Mouse (Mus musculus) cortical plate, adult 2 months (tissue): ENCODE data around the gene Hspa4l. TPM values are rescaled to one million over a fixed set of nuclear protein-coding genes. Genes with fewer than 3 reads are reported as not detected.

ENCODE experiments used
- H3K27ac ChIP-seq: fragments of 200-500 bp; 2 replicates; pipeline ENCODE4 v1.5.1; 2012; ENCODE audit warnings: low read length, control low read depth, inconsistent platforms; ENCODE audit not compliant: insufficient read depth
- H3K4me1 ChIP-seq: fragments of 200-500 bp; 2 replicates; pipeline ENCODE4 v1.6.1; 2011; ENCODE audit warnings: low read length; ENCODE audit not compliant: control insufficient read depth, insufficient read depth
- H3K4me3 ChIP-seq: fragments of 200-500 bp; 2 replicates; pipeline ENCODE4 v1.5.1; 2011; ENCODE audit warnings: mild to moderate bottlenecking, low read length, control low read depth; ENCODE audit not compliant: insufficient read depth
- CTCF ChIP-seq: fragments of 200-500 bp; IDR thresholded peaks from 2 replicates; pipeline ENCODE4 v1.5.1; 2011; ENCODE audit warnings: mild to moderate bottlenecking, control low read depth, low read length; ENCODE audit not compliant: insufficient read depth; ENCODE audit errors: extremely low read depth
- POLR2A ChIP-seq: fragments of 200-500 bp; IDR thresholded peaks from 2 replicates; pipeline ENCODE4 v1.6.1; 2011; ENCODE audit warnings: mild to moderate bottlenecking, low read length, control low read depth; ENCODE audit not compliant: insufficient read depth; ENCODE audit errors: extremely low read depth
- polyA plus RNA-seq: library from polyadenylated mRNA; depleted of rRNA; stranded (reverse); fragments of >200 nt; gene quantifications from 2 replicates; pipeline ENCODE4 v1.2.3, GENCODE M21; 2012; rRNA removed

The Hspa4l gene
- polyA plus RNA-seq = 41.4 and 44.4 TPM in 2 replicates

DNA sequence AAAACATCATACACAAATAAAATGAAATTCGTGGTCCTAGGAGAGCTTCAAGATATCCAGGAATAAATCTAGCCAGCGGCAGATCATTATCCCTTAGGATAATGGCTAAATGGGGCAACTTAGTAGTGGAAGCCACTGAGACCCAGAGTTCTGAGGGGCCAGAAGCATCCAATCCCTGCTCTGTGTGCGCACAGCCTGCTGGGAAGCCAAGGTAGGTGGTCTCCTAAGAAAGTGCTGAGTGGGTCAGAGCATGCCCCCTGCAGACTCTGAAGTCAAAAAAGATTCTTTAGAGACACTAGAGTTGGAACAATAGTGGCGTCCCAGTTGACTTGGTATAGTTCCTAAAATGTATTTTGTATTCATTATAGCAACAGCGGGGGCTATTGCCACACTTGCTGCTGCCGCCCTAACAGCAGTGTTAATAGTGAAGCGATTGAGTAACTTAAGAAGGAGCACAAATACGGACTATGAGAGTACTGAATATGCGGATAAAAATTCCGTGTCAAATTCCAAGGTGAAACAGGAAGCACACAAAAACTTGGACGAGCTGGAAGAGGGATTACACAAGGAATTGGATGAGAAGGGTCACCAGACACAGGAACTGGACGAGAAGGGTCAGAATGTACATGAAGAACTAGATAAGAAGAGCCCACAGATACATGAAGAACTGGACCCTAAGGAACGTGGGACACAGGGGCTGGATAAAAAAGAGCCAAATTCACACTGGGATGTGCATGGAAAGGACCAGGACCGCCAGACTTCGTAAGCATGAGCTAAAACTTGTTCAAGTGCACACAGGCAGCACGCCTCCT, at the start of gene Hspa4l:
TSS of gene Hspa4l (plus strand) at position 472 of the 812 bp plus-strand sequence.
- no peak for TF ChIP-seq CTCF
- no peak for TF ChIP-seq POLR2A
- Histone ChIP-seq H3K27ac (peak within 1 kb of the TSS; percentile 86), H3K4me1 (peaks cover 2% of the 10 kb centered on the region; the same call in 1 of the 2 replicates), H3K4me3 (peak within 1 kb of the TSS; percentile 93)

GRCm38 (mm10) chr3:40695162-40695561, 49.1 kb upstream of the Hspa4l start:
- TF ChIP-seq CTCF (no peak), POLR2A (no peak)
- Histone ChIP-seq H3K4me1 (peaks cover 1% of the 10 kb centered on the region), H3K4me3 (no peak overlapping the region), H3K27ac (no peak overlapping the region)

- Histone ChIP-seq H3K4me3 (no peak overlapping the region), H3K4me1 (no peaks in the 10 kb centered on the region; the same call in 1 of the 2 replicates), H3K27ac (no peak overlapping the region)
- TF ChIP-seq POLR2A (no peak), CTCF (no peak)
These were observed 45.5 kb upstream of the Hspa4l start for GRCm38 (mm10) chr3:40698834-40699233.

DNA sequence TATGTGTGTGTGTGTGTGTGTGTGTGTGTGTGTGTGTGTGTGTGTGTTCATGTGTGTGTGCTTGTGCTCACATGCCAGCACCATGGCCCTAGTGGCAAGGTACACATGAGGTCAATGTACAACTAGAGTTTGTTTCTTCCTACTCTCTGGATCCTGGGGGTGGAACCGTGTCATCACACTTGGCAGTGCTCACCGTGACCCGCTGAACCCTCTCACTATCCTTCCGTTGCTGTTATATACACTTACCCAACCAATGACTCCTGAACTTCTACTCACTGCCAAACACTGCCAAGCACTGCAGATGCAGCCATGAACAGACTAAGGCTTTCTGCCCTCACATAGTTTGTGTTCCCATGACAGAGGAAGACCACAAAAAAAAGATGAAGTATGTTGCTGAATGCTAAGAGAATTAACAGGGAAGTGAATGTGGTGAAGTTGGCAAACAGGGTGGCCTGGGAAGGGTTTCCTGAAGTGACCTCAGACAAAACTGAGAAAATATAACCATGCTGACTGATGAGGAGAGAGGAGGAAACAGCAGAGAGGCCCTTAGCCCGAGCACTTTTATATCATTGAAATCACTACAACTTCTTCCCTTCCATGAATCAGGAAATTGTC, 39.4 kb upstream of the Hspa4l start:
- TF ChIP-seq POLR2A (no peak), CTCF (no peak)
- Histone ChIP-seq H3K4me3 (no peak overlapping the region), H3K4me1 (no peaks in the 10 kb centered on the region), H3K27ac (no peak overlapping the region)

DNA sequence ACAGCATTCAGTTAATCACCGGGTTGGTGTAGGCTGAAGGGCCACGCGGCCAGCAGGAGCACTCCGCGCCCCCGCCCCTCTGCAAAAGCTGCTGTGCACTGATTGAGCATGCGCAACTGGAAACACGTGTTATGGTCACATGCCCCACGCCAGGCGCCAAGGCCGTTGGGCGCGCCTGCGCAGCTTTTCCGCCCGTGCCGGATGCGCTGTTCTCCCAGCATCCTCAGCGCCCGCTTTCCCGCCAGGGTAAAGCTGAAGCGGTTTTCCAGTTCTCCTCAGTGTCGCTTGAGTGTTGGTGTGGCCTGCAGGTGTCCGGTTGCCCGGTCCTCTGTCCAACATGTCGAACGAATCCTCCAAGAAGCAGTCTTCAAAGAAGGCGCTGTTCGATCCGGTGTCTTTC, 35.6 kb upstream of the Hspa4l start, which contains the start of gene Slc25a31:
TSS of gene Slc25a31 (plus strand) at position 201 of the 400 bp plus-strand sequence.
- H3K4me3 ChIP-seq = no peak within 1 kb of the TSS
- no peaks in the 10 kb centered on the region for H3K4me1 ChIP-seq
- H3K27ac ChIP-seq = no peak within 1 kb of the TSS
- TF ChIP-seq CTCF (no peak), POLR2A (no peak)

DNA sequence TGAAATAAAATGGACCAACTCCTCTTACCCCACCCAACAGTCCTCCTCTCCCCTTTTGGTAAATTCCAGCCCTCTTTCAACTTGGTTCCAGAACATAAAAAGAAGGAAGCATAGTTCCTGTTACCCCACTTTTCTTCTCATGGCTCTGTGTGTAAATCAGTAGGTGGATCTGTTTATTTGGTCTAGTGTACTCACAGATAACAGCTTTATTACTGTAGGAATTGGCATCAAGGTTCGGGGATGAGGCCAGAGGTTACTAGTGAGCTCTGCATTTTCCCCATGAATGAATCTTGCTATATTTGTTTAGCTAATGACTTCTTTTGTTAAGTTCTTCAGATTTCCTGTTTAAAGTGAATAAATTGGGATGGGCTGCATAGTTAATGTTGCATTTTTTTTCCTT, 28.2 kb upstream of the Hspa4l start:
- no peak overlapping the region for H3K4me3 ChIP-seq
- TF ChIP-seq CTCF = no peak
- no peak for TF ChIP-seq POLR2A
- no peaks in the 10 kb centered on the region for H3K4me1 ChIP-seq
- no peak overlapping the region for H3K27ac ChIP-seq

DNA sequence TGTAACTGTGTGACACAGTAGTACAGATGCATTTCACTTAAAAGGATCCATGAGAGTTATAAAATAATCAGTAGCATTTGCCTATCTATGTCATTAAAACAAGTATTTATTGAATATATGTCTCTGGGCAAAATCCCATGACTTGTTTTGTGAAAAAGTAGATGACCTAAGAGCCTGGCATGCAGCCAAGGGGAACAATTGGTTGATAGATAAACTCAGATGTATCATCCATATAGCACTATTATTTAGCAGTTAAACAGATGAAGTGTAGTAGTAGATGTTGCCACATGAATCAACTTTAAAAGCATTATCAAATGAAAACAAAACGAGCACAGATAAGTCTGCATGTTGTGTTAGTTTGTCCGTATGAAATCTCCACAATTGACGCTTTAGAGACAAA, 25.3 kb upstream of the Hspa4l start:
- H3K4me3 ChIP-seq = no peak overlapping the region
- TF ChIP-seq POLR2A (no peak), CTCF (no peak)

DNA sequence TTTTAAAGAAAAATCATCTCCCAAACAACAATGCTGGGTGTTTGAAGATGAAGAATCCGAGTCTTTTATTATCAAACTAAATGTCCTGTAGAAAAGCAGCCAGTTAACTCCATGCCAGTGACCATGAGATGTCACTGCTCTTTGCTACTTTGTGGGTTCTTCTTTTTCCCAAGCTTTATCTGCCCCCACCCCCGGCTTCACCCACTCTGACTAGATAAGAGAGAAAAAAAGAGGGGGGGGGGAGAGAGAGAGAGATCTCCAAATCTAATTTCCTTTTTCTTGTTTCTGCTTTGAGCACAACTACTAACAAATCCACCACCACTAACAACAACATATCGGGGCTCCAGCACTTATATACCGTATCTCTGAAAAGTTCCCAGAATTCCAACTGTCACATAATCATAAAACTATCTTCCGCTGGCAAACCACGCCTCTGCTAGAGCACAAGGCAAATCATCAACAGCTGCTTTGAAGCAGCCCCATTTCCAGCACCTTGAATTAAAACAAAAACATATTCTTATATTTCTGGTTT, 5.8 kb upstream of the Hspa4l start:
- H3K4me1 ChIP-seq = no peaks in the 10 kb centered on the region
- no peak overlapping the region for H3K27ac ChIP-seq
- H3K4me3 ChIP-seq = no peak overlapping the region
- TF ChIP-seq POLR2A (no peak), CTCF (no peak)

More for the DNA sequence above, 25.3 kb upstream of the Hspa4l start:
- H3K27ac ChIP-seq = no peak overlapping the region
- no peaks in the 10 kb centered on the region for H3K4me1 ChIP-seq

GRCm38 (mm10) chr3:40744836-40745660, 753 bp downstream of the Hspa4l start:
- peaks cover 2% of the 10 kb centered on the region; the same call in 1 of the 2 replicates for H3K4me1 ChIP-seq
- TF ChIP-seq CTCF = no peak
- peak; percentile 48; the same call in 1 of the 2 replicates for TF ChIP-seq POLR2A
- H3K4me3 ChIP-seq = peak overlapping the region; percentile 93
- H3K27ac ChIP-seq = peak overlapping the region; percentile 86
